Mouse (Mus musculus): ENCODE data around the gene Smim15.

DNA sequence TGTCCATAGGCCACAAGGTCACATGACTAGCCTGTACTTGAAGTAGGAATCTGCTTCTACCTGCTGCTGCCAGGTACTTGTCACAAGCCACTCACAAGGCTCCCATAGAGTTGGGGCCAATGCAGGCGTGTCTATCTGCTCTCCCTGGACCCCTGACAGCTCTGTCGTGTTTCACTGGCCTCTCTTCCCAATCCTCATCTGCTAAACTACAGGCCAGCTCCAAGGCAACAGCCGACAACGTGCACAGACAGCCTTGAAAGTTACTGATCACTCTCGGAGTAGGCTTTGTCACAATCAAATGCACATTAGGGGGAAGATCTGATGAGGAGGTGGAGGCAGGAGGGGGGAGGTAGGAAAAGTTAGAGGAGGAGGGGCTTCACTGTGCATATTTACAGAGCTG lies 18.7 kb downstream of the Smim15 start:
- TF ChIP-seq CTCF (IDR thresholded peaks at IDR 0.05; ENCODE audit: control insufficient read depth, insufficient read depth, low read length) (no peak), POLR2A (IDR thresholded peaks at IDR 0.05; ENCODE audit: borderline replicate concordance, control insufficient read depth, low read depth, low read length) (no peak)

All from bone marrow, adult 2 months (tissue).